Mouse (Mus musculus): ENCODE results near the gene Tfip11. TPM values are rescaled to one million over a fixed set of nuclear protein-coding genes. Genes with fewer than 3 reads are reported as not detected.

Gene Tfip11
- total RNA-seq (2021) = 10 to 100 TPM; 20.5 to 20.8 TPM
- long read RNA-seq, experiment 1, transcript Tfip11-201 (14 exons, 3,560 nt) = major isoform, 7 of 22 reads
- long read RNA-seq, experiment 1, partial matches to known transcripts = 5 of 22 reads
- long read RNA-seq, experiment 1, other reads (novel, unspliced or antisense) = 9 of 22 reads
- long read RNA-seq, experiment 2, transcript Tfip11-201 (14 exons, 3,560 nt) = major isoform, 9 of 14 reads
- long read RNA-seq, experiment 2, partial matches to known transcripts = 1 of 14 reads
- long read RNA-seq, experiment 2, other reads (novel, unspliced or antisense) = 4 of 14 reads

- peak; percentile 96 to 98 for DNase-seq
Measured at GRCm38 (mm10) chr5:112325546-112326445, at the start of gene Tfip11. Tfip11 (plus strand) TSS chr5:112326358.

DNA sequence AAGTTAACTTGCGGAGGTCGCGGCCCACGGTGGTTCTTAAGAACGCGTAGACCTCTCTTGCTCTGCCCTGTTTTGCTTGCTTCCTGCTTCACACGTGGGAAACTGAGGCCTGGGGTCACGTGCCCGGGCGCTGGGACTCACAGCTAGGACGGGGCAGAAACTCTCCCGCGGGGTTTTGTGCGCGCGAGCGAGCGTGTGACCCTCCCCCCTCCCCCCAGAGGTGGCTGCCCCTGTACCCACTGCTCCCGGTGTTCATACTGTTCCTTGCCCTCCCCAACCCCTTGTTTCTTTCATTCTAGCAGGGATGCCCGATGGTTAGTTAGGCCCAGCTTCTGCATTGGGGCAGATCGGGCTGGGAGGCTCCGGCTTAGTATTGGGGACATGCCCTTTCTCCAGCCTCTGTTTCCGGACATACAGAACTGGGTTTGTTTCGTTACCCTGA is 49.2 kb upstream of the Tfip11 start:
- DNase-seq = peak in 1 of 2 experiments; percentile 65

DNA sequence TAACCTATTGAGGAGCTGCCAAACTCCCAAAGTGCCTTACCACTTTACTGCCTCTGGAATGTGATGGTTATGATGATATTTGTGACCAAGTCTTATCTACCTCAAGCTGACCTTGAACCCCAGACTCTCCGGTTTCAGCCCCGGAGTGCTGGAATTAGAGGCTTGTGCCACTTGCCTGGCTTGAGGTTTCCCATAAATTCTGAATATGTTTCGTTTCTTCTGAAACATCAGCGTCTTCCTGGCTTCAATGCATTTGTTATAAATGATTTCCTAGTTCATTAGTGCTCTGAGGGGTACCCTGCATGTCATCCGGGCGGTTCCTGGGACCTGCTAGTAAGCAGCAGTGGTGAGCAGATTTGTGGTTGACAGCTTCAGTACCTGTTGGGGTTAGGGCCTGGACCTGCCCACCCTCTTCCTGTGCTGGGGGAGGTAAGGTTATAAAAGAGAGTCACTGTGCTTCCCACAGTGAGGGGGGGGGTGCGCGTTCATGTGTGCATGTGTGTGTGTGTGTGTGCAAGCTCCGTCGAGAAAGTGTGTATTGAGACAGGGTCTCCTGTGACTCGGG is 48.2 kb upstream of the Tfip11 start:
- DNase-seq = peak in 1 of 2 experiments; percentile 16

DNA sequence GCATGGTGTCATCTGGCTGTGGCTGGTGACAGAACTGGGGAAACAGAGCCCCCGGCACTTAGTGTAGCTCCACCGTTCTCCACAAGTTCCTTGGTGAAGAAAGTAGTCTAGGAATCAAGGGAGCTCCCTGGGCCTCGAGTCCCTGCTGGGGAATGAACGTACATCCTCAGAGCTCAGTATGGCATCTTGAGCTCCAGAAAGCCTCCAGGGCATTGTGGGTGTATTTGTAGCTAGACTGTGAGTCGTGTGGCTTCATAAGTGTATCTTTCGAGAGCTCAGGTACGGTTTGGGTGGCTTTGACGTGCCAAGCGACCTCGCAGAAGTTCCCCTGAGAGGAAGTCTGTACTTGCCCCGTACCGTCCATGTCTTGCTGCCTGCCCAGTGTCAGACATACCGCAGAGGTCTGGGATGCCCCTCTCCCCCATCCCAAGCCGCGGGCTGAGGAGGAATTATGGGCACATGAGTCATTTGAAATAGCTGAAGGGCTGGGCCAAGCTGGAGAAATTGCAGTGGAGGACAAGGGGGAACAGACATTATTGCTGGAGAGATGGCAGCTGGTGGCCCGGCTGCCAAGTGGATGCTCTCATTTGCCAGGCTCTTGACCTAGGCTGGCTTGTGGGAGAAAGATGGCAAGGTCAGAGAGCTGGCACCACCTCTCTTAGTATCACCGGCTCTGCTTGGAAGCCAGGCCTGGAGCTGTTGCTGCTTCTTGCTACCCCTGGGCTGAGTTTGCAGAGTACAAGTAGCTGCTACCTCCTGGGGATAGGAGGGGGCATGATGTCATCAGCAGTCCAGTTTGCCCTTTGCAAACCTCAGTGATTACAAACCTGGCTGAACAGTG is 46.8 kb upstream of the Tfip11 start:
- peak; percentile 57 to 77 for DNase-seq

GRCm38 (mm10) chr5:112280151-112280550 is 46.0 kb upstream of the Tfip11 start:
- DNase-seq = peak; percentile 47 to 78

DNA sequence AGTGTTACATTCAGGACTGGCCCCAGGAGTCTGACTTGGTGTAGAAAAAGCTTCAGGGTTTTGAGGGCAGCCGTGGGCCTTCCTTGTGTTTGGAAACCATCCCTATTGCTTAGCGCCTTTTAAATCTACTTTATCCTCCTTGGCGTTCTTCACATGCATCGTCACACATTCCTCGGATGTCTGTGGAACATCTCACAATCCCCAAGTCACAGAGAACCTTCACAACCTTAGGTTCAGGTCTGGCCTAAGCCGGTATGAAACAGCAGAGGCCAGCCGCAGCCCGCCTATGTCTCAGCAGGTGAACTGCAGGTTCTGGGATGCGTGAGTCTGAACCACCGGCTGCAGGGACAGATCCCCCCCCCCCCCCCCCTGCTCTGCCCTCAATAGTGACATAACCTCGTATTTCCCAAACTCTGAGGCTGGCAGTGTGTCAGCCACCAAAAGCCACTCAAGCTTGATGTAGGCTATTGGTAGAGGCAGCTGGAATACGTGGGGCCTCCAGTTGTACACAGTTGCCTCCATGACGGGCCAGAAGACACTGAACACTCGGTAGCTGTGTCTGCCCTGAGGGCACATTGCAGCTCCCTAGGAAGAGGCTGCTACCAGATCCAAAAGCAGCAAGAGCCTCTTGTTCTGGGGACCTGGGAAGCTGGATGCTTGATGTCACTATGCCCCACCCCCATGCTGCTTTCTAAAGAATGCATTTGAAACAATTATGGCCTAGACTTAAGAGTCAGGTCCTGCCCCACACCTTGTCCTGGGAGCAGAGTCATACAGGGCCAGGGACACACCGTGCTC is 45.1 kb upstream of the Tfip11 start:
- DNase-seq = peak in 1 of 2 experiments; percentile 18

DNA sequence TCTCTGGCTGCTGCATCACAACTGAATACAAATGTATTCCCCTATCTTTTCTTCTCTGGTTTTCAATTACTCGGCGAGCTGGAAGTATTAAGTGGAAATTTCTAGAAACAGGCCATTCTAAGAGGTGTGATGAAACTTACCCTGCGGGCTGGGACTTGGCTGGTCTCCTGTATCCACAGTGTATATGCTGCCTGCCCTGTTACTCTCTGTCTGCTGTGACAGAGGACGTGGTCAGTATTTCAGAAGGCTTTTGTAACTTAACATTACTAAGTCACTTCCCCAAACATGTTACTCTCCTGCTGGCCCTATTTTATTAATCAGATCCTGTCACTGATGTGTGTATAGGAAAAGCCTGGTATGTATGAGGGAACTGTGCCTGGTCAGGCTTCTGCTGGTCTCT is 44.5 kb upstream of the Tfip11 start:
- no peak for DNase-seq

- DNase-seq = no peak
Measured at GRCm38 (mm10) chr5:112282123-112282779, 43.9 kb upstream of the Tfip11 start.

DNA sequence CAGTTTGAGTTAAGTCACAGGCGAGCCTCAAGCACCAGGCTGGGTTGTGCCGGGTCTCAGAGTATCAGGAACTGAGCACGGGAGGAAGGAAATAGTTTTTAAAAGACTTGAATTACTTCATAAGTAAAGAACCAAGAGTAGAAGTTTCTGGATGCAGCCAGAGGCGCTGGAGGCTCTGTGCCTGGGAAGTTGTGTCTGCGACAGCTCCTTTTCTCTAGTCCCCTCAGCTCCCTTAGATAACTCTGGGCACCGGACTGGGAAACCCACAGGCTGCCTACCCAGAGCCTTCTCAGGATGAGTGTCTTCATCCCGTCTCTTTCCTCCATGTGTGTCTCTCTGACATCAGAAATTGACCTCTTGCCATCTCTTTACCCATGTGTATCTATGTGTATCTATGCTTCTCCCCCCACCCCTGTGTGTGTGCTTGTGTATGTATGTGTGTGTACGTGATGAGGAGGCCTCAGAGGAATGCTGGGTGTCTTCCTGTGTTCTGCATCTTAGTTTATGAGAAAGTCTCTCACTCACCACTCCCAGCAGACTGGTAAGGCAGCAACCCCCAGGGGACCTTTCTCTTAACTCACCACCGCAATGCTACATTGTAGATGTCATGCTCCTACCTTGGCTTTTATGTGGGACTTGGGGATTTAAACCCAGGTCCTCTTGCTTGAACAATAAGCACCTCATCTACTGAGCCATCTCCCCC is 43.2 kb upstream of the Tfip11 start:
- peak in 1 of 2 experiments; percentile 58 for DNase-seq

- DNase-seq = peak; percentile 63 to 84
Measured at GRCm38 (mm10) chr5:112283543-112284202, 42.5 kb upstream of the Tfip11 start.

DNA sequence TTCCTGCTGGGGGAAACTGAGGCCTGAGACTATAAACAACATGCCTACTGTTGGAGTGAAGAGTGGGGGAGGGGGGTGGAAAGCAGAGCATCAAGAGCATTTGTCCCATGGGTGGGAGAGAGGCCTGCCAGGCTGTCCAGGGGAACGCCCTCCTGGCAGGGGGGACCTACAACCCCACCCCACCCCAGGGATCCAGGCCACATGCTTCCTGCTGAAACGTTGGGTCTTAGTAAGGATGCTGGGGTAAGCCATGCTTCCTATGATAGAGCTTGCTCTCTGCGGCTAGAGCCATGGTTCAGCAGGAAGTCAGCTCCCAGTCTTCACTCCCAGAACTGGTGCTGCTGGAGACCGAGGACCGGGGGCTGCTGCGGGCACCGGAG is 42.0 kb upstream of the Tfip11 start:
- DNase-seq = no peak

DNA sequence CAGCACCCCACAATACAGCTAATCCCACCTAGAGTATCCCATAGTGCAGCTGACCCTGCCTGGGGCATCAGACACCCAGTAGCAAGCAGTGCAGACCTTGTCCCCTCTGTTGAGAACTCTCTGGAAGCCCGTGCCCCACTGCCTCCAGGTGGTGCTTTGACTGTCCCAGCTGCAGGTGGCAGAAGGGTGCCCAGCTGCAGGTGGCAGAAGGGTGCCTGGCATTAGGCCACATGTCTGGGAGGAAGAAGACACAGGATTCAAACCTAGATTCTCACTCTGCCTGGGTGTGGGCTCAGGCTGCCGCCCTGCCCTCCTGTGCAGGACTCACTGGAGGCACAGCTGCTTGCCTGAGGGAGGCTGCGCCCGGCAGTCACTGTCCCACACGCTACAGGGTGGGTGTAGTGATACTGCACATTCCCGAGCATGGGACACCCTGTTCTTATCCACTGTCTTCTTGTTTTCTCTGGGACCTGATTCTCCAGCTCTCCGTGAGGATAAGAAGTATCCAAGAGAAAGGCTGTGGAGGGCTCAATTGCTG is 40.5 kb upstream of the Tfip11 start:
- DNase-seq = no peak

- no peak for DNase-seq
Measured at GRCm38 (mm10) chr5:112286608-112286983, 39.6 kb upstream of the Tfip11 start.

DNA sequence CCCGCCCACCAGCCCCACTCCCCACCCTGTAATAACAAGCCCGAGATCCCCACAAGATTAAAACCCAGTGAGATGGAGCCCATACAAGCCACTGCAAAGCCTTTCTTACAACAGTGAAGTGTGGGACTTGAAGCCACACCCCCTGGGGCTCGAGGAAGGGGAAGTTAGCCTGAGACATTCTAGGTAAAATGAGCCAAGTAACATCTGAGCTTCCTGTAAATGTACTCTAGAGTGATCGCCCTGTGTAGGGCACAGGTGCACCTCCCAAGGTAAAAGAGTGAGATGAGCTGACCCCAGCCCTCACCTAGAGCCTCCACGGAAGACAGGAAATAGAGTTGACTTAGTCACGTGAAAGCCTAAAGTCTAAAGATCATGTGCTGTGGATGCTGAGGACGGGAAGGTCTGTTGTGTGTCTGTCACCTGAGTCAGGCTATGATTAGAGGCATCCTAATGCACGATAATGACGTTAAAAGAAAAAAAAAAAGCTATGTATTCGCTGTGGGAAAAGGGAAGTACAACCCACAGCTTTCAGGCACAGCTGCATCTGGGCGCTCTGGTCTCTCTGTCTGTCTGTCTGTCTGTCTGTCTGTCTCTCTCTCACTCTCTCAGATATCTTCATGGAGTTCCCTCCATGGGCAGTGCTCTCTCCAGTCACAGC is 39.0 kb upstream of the Tfip11 start:
- DNase-seq = no peak

DNA sequence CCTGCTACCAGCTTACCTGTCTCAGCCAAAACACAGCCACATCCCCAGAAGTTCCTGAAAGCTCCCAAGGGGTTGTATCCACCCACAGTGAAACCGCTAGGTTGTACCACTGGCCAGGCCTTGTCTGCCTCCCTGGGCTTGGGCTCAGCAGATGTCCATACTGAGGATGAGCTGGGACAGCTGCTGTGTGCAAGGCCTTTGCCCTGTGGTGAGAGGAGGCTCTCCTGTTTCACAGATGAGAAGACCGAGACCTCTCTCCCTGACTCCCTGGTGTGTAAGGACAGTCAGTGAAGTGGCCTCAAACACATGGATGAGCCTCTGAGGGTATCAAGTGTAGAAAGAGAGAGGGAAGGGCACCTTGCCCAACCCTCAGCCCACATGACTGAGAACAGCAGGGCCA is 38.5 kb upstream of the Tfip11 start:
- no peak for DNase-seq

- peak; percentile 69 to 76 for DNase-seq
Measured at GRCm38 (mm10) chr5:112288193-112289141, 37.7 kb upstream of the Tfip11 start.

DNA sequence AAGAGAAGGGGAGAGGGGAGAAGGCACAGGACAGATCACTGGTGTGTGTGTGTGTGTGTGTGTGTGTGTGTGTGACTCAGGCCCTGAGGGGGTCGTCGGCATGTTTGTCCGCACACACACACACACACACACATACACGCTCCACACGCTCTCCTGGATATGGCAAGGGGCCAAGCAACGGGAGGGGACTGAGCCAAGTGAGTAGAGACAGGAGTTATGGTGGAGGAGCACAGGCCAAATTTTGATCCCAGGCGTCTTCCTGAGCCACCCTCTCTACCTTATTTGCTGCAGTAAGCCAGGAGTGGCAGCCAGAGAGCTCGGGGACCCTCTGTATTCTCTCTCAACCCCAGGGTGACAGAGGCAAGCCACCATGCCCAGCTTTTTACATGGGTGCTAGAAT is 36.9 kb upstream of the Tfip11 start:
- DNase-seq = peak; percentile 71 to 72

Measured in heart, adult 18-20 months (tissue).